Mouse (Mus musculus) T-helper 1 cell (primary cell): ENCODE measurements around the gene Vamp2.

ENCODE experiments used
- in situ Hi-C: fragments of 300-600 bp; cut with MboI, MseI; formaldehyde crosslinking; loops from one replicate; pipeline ENCODE4 v1.15.1; 2025; ENCODE audit warnings: high pct_unique_total_duplicates

The Vamp2 gene

DNA sequence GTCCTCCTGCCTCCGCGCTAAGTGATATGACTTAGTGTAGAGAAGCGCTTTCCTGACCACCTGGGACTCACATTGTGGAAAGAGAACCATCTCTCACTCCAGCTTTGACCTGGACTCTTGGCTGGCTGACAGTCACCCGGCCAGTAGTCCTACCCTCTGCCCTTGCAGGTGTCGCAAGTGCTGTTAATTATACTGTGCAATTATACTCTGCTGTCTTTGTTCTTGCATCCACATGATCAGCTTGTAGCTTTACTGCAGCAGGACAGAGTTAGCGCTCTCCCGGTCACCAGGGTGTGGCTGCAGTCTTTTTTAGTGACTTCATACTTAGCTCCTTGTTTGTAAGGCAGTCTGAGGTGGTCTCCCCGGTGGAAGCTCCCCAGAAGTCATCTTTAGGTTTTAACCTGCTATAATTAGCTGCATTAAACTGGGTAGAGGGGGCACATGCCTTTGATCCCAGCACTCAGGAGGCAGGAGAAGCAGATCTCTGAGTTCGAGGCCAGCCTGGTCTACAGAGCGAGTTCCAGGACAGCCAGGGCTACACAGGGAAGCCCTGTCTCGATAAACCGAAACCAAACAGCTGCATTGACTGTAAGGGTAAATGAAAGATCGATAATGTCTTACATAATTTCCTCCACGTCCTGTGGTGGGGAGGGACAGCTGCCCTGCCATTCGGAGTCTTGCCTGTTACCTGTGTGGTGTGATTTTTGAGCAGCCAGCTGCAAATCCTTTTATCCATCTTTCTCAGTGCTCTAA, 8.0 kb upstream of the Vamp2 start:
- in situ Hi-C loops = no loop called here

DNA sequence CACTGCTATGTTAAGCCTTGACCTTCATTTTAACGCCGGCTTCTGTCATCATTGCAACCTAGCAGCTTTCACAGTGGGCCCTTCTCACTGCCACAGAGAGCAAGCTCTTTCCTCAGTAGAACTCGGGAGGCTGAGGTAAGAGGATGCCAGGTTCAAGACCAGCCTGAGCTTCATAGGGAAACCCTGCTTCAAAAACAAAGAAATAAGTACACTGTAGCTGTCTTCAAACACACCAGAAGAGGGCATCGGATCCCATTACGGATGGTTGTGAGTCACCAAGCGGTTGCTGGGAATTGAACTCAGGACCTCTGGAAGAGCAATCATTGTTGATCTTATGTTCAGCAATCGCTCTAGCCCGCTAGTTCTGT, 7.5 kb upstream of the Vamp2 start:
- in situ Hi-C loops = no loop called here

DNA sequence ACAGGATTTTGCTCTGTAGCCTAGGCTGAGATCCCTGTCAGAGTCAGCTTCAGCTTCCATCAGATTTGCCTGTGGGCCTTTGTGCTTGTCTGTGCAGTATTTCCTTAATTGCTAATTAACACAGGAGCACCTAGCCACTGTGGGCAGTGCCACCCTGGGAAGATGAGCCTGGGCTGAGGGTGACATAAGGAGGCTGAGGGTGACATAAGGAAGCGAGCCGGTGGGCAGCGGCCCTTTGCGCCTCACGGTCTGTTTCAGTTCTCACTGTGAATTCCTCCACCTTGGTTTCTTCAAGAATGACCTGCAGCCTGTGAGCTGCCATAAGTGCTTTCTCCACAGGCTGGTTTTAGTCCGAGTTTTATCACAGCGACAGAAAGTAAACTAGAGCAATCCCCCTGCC, 6.7 kb upstream of the Vamp2 start:
- in situ Hi-C loops = no loop called here

DNA sequence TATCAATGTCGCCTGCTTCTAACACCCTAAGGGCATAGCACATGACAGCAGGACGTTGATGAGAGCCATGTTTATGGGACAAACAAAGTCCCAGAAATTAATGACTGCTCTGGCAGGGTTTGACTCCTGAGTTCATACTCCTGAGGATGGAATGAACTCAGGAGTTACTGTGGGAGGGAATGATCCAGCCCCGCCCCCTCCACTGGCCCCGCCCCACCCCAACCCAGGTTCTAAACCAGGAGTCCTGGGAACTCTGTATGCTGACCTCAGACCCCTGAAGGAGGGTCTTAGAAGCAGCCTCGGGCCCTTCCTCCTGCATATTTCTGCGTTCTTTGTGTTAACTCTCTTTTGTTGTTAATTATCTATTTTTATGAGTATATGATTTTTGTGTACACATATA, 2.7 kb upstream of the Vamp2 start:
- in situ Hi-C loops = no loop called here

DNA sequence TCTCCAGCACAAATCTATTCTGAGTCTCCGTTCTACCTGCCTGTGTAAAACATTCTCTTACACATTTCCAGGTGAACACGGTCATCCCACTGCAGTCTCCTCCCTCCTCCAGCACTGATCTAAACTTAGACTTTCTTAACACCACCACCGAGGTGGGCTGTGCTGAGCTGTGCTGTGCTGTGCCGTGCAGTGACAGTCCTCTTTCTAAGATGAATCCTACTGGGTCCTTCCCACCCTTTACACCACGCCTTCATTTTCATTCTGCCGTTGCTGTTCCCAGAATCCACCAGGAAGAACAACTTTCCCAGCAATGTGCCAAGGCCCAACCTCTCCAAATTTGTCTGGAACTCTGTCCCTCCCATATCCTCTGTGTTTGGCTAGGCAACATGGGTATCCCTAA, 1.9 kb upstream of the Vamp2 start:
- in situ Hi-C loops = no loop called here

DNA sequence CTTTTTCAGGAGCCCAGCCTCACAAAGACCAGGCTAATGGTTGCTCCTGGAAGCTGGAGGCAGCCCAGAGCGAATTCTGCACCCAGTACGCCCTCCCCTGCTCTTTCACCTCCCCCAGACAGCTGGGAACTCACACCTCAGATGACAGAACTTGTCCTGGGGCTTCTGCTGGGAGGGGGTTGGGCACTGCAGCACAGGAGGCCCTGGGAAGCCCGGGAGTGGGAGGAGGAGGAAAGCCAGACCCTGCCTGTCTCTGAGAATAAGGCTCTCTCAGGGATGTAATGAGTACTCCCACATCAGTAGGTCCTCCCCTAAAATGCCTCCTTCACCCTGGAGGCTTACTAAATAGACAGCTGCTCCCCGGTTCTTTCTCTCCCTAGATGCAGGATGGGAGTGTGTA, 1.2 kb upstream of the Vamp2 start:
- in situ Hi-C loops = no loop called here

DNA sequence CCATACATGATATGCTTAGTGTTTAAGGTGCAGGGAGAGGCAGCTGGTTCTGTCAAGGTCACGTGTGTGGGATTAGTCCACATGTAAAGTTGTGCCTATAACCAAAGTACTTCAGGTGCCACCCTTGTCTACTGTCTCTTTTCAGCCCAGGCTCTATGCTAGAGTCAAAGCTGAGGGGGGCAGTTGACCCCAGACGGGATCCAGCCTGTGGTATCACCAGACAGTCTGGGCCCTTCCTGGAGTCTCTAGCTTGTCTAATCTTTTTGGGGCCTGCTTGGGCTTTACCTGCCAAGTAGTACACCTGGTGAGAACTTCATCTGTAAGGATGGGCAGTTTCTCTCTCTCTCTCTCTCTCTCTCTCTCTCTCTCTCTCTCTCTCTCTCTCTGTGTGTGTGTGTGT, 693 bp upstream of the Vamp2 start:
- in situ Hi-C loops = no loop called here

DNA sequence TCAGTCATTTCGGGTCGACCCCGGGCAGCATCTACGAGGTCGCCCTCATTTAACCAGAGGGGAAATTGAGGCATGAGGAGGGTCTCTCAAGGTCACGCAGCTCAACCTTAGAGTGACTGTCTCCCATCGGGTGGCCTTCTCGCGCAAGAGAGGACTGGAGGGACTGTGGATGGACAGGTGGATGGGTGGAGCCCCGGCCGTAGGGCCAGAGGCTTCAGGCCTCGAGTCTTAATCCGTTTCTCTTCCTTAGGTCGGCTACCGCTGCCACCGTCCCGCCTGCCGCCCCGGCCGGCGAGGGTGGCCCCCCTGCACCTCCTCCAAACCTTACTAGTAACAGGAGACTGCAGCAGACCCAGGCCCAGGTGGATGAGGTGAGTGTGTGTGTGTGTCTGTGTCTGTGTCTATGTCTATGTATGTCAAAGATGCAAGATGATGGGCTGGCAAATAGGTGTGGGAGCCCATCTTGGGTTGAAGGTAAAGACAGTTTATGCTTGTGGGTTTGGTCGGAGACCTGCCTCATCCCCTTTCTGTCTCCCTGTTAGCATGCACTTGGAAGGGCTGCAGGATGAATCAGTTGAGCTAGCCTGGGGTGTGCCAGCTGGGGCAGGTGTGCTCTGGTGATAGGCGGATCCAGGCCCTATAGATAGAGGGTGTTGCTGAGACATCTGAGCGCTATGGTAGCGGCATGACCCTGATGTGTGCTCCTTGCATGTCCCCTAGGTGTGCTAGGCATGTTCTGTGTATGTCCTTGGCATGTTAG, 746 bp downstream of the Vamp2 start:
- in situ Hi-C loops = no loop called here

DNA sequence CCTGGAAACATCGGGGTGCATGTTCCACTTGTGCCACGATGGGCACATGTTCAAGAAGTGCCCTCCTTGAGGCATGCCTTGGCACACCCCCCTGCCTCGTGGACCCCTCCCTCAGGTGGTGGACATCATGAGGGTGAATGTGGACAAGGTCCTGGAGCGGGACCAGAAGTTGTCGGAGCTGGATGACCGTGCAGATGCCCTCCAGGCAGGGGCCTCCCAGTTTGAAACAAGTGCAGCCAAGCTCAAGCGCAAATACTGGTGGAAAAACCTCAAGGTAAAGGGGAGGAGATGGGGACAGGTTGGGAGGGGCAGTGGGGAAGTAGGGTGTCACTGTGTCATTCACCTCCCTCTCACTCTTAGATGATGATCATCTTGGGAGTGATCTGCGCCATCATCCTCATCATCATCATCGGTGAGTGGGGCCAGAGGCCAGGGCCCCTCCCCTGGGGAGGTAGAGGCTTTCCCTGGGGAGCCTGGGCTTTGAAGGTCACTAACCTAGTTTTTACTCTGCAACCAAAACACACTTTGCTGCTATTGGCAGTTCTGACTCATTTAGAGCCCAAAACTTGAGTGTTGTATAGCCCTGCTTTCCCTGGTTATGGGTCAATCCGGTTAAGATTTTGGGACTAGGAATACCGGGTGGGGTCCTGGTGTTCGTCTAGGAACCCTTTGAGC, 1.5 kb downstream of the Vamp2 start:
- in situ Hi-C loops = loop anchor here (10.0 kb wide), 2 partner anchors 655 to 895 kb away; partner anchors contain the start of genes Ctdnep1, Elp5 and Pik3r5

DNA sequence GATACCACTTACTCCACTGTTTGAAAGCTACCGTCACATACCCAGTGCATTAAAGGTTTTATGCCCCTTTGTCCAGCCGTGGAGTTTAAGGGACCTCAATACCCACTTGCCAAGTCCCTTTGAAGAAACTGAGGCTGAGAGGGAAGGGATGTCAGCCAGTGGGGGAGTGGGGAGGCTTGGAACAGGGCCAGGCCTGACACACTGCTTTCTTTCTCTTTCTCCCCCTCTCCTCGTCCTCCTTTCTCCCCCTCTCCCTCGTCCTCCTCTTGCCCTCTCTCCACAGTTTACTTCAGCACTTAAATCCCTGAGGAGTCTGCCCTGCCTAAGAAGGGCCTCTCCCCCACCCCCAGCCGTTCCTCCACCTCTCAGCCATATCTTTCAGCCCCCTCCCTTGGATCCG, 2.1 kb downstream of the Vamp2 start:
- in situ Hi-C loops = loop anchor here (10.0 kb wide), 2 partner anchors 656 to 894 kb away; partner anchors contain the start of genes Ctdnep1, Elp5 and Pik3r5

DNA sequence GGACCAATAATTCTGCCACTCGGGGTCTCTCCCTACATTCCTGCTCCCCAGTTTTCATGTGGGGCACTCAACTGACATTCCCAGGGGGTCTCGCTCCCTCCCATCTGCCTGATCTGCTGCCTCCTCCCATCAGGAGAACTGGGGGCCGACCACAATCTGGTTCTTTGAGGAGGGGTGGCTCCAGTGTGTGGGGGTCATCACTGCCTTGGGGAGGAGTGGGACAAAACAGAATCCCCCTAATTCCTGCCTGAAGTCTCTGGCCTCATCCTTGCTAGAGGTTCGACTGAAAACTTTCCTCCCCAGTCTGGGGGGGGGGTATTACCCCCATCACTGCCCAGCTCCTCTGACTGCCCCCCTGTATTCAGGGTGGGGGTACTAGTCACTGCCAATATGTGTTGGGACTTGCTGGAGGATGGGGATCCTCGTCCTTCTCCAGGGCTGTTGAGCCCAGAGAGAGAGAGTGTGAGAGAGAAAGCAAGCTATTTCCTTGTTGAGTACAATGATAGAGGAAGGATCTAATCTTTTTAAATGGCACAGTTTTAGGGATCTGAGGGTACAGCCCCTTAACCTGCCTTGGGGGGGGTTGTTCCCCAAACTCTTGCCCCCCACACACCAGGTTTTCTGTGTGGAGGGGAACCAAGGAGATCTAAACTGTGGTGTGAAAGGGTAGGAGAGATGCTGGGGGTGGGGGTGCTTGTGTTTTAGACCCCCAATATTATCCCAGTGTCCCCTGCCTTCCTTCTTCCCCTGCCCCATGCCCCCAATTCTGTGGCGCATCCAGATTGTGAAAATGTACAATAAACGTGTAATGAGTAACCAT, 3.5 kb downstream of the Vamp2 start:
- in situ Hi-C loops = loop anchor here (10.0 kb wide), 2 partner anchors 657 to 893 kb away; partner anchors contain the start of genes Ctdnep1, Elp5 and Pik3r5

DNA sequence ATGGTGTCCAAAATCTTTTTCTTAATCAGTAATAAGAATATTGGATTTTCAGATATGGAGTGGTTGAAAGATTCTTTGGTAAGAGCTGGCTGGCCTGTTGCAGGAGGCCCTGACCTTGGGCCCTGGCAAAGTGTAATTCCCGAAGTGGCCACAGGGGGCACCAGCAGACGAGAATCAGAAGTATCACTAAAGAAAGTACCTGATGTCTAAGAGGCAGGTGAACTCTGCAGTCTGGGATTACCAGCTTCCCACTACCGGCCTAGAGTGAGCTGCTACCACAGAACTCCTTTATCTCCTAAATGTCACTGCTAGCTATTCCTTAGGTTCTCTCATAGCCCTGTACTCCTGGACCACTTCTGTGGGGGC, 4.1 kb downstream of the Vamp2 start:
- in situ Hi-C loops = loop anchor here (10.0 kb wide), 2 partner anchors 658 to 892 kb away; partner anchors contain the start of genes Ctdnep1, Elp5 and Pik3r5

DNA sequence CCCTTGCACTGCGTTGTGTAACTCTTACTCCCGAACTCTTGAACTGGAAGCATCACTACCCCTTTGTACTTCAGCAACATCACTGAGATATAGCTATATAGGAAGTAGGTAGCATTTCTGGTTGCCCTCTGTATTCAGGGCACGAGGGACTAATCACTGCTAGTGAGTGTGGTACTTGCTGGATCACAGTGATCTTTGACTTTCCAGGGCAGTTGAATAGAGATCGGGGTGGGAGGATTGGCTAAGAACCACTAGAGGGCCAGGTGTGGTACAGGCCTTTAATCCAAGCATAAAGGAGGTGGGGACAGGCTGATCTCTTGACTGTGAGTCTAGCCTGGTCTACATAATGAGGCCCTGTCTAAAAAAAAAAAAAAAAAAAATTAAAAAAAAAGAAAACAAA, 4.6 kb downstream of the Vamp2 start:
- in situ Hi-C loops = loop anchor here (10.0 kb wide), 2 partner anchors 658 to 892 kb away; partner anchors contain the start of genes Ctdnep1, Elp5 and Pik3r5

DNA sequence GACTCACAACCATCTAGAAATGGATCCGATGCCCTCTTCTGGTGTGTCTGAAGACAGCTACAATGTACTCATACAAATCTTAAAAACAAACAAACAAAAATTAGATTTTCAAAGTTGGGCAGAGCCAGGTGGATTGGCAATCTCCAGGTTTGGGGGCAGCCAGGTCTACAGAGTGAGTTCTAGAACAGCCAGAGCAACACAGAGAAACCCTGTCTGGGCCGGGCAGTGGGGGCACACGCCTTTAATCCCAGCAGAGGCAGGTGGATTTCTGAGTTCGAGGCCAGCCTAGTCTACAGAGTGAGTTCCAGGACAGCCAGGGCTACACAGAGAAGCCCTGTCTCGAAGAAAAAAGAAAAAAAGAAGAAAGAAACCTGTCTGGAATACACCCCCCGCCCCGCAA, 5.6 kb downstream of the Vamp2 start:
- in situ Hi-C loops = loop anchor here (10.0 kb wide), 2 partner anchors 659 to 891 kb away; partner anchors contain the start of genes Ctdnep1, Elp5 and Pik3r5

DNA sequence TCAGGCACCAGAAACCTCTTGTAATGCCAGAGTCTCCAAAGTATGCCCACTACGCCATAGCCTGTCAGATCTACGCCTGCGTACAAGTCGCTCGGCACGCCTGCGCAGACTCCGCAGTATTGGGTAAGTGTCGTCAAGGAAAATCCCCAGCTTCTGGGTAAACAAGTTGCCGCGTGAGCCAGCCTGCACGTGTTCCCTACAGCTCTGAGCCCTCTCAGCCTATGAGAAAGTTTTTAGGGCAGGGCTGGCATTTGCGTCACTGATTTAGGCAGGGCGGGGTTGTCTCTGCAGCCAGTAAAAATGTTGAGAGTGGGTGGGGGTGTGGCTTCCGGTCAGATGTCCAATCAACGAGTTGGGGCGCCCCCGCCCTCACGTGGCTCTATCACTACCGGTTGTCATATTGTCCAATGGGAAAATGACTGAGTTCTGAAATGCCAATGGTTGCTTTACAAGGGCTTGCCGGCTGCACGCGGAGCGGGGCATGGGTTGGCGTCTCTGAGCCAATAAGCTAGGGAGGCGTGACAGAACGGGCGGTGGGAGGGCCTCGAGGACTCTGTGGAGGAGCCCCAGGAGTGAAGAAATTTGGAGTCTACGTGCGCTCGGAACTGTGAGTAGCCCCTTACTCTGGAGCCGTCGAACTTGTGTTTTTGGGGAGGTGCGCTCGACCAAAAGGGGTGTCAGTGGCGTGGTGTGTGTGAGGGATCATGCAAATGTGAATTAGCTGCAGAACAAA, 6.6 kb downstream of the Vamp2 start, which contains the start of gene Per1:
TSS of gene Per1 (plus strand) at position 521 of the 733 bp plus-strand sequence.
- in situ Hi-C loops = loop anchor here (10.0 kb wide), 2 partner anchors 660 to 890 kb away; partner anchors contain the start of genes Ctdnep1, Elp5 and Pik3r5

DNA sequence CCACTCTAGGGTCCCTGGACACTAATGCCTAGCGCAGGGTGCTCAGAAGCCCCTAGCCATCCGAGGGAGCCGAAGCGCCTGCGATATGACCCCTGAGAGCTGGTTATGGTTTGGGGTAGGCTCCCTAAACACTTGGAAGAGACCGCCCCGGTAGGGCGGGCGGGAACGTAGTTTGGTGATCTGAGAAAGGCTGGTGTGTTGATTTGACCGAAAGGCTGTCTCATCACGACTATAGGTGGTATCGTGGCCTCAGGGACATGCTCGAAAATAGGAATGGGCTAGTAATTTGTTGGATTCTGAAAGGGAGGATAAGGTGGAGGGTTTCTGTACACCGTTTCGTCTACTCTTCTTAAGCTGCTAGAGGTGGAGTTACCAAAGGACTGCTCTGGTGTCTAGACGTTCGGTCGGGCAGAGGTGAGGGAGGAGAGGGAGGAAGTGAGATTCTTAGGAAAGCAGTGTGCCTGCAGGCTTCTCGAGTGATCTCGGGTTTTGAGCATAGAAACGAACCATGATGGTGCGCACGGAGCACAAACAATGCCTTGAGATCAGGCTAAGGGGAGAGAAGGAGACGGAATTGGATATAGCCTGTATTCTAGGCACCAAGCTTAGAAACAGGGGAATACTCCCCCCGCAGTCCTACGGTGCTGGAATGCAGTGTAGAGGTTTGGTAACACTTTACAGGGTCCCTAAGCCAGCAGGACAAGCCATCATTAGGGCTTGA, 7.4 kb downstream of the Vamp2 start:
- in situ Hi-C loops = loop anchor here (10.0 kb wide), 2 partner anchors 661 to 889 kb away; partner anchors contain the start of genes Ctdnep1, Elp5 and Pik3r5

DNA sequence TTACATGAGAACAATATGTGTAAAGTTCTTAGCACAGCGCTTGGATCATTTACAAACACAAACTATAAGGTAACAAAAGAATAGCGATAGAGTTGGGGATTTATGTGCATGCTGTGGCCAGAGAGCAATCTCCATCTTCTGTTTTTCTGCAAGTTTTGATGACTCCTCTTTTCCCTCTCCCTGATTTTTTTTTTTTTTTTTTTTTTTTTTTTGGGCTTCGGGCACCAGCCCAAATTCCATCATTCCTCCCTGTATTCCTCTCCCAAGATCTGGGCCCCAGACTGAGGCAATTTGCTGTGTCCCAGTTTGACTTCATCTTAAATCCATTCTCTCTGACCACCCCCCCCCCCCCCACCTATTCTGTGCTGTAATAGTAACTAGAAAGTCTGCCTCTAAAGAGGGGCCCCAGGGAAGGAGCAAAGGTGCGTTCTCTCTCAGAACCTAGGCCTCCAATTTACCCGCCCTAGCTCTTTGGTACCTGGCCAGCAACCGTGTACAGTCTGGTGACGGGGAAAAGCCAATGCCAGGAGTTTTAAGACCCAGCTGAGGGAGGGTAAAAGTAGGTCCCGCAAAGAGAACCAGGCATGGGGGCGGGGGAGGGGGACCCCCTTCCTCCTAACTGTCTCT, 8.2 kb downstream of the Vamp2 start:
- in situ Hi-C loops = loop anchor here (10.0 kb wide), 2 partner anchors 662 to 888 kb away; partner anchors contain the start of genes Ctdnep1, Elp5 and Pik3r5

DNA sequence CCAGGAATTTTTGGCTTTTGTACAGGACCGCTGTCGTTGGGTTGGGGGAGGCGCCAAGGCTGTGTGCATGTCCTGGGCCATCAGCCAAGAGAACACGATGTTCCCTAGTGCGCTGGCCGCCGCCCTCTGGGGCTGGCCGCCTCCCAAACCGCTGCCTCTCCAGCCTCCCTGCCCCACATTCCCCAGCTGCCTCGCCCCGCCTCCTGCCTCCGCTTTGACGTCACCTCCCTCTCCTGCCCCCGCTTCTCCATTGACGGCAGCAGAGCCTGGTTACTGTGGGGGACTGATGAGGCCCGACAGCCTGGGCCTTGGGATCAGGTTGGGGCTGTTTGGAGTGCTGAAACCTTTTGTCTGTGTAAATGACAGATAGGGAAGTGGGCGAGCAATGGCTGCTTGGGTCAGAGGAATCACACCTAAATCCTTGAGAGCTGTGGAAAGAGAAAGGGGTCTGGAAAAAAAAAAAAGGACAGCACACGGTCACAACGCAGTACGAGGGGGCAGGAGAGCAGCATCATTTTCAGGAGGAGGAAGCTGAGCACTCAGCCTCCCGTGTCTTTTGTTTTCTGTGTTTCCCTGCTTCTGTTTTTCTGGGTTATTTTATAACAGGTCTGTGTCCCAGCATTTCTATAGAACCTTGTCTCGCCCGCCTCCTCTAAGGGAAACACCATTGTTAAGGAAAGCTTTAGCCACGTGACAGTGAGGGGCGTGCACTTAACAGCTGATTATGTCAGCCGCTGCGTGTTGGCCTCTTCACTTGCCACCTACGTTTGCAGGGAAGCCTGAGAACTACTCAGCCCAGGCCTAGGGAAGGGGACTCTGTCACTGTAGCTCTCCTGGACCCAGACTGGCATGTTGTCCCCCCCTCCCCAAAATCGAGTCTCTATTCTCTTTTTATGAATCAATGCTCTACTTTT, 9.0 kb downstream of the Vamp2 start:
- in situ Hi-C loops = loop anchor here (10.0 kb wide), 2 partner anchors 662 to 888 kb away; partner anchors contain the start of genes Ctdnep1, Elp5 and Pik3r5
